Comparison of ENCODE assay signal across 9 mouse cellular contexts in the genomic region with DNA sequence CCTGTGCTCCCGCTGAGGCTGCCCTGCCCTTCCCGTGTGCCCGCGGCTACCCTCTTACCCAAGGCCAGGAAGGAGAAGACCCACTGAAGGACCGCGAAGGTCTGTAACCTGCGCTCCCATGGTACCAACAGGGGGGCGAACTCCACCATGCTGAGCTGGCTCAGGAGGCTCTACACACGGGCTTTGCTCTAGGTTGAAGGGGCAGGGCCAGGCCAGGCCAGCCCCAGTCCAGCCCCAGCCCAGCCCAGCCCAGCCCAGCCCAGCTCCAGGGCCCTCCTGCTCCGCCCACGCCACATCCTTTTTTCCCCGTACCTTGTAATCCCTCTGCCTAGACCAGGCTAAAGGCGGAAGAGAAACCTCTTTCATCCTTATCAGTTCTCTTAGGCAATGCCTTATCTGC. TPM values are rescaled to one million over a fixed set of nuclear protein-coding genes. Genes with fewer than 3 reads are reported as not detected.
A peak's percentile ranks its signal among the peaks of the same experiment; 100 is the strongest.
DNase-seq lines count a peak whose midpoint lies in the region; ATAC-seq lines count a peak whose summit lies in the region.
"Had no signal": no experiment of that assay in that cellular context is flagged by ENCODE, and none has a peak within 500 bp of the region (broad histone marks: within the 10 kb centered on the region; RNA-seq: fewer than 3 reads in every experiment).

TSS of gene Mogat2 (minus strand) at position 203 of the 400 bp plus-strand sequence.

- no peaks in the 10 kb centered on the region for H3K9me3 ChIP-seq in hindbrain, embryonic 15.5 days

- H3K27ac ChIP-seq in hindbrain, embryonic 15.5 days (replicated peaks): no peak within 1 kb of the TSS

- no peaks in the 10 kb centered on the region for H3K36me3 ChIP-seq in hindbrain, embryonic 15.5 days

- ATAC-seq in hindbrain, embryonic 15.5 days (ENCODE audit: low FRiP score, low read depth): no peak
- peak; percentile 92 for ATAC-seq in megakaryocyte, adult 5-6 weeks (ENCODE audit: poor library complexity, severe bottlenecking)
- ATAC-seq: inflammation-experienced regulatory T-cells, adult 6 months had no signal

- no peak within 1 kb of the TSS for H3K9ac ChIP-seq in hindbrain, embryonic 15.5 days

- DNase-seq in urinary bladder, postnatal 14 days (ENCODE audit: low spot score): peak; percentile 36
- no peak for DNase-seq in urinary bladder, postnatal 10 days (ENCODE audit: low spot score)
- no peak for DNase-seq in gastrocnemius, postnatal 10 days
- DNase-seq in thymus, postnatal 25 days: no peak
- DNase-seq in natural killer cell, adult 2 months (ENCODE audit: low spot score in 2 of 2): no peak
- DNase-seq: adrenal gland, postnatal 14 days had no signal

- peaks cover 2% of the 10 kb centered on the region; the same call in 1 of the 2 replicates for H3K27me3 ChIP-seq in hindbrain, embryonic 15.5 days

- H3K4me1 ChIP-seq in hindbrain, embryonic 15.5 days (replicated peaks): peaks cover 13% of the 10 kb centered on the region

- no peak within 1 kb of the TSS for H3K4me3 ChIP-seq in hindbrain, embryonic 15.5 days

- H3K4me2 ChIP-seq in hindbrain, embryonic 15.5 days: peak within 1 kb of the TSS; percentile 12; the same call in 1 of the 2 replicates

- 22% methylated on average over 12 of the region's 13 CpGs for WGBS in hindbrain, embryonic 15.5 days

RNA-seq across cellular contexts. Expression of gene Mogat2, which starts in this region (rescaled TPM):
- 1.3 TPM in 2 replicates for polyA plus RNA-seq in hindbrain, embryonic 15.5 days (2015; fragmentation: Nextera tagmentation; extraction: Ambion mirVana)
- total RNA-seq in megakaryocyte, adult 5-6 weeks (2015): 1.6 TPM in 2 replicates
- 1.4 and 3.0 TPM in 2 replicates for total RNA-seq in megakaryocyte, adult 5-6 weeks (2017)
- under 1 TPM in 1 of 2 experiments, not detected in 1; 0.41 TPM for total RNA-seq in gastrocnemius, postnatal 10 days (2021)
- polyA plus RNA-seq: inflammation-experienced regulatory T-cells, adult 6 months had no signal
